Mouse (Mus musculus): ENCODE results near the gene Bhlhe41. TPM values are rescaled to one million over a fixed set of nuclear protein-coding genes. Genes with fewer than 3 reads are reported as not detected.

The Bhlhe41 gene
- polyA plus RNA-seq, 1 experiment from 2014 or later = 4.0 TPM

DNA sequence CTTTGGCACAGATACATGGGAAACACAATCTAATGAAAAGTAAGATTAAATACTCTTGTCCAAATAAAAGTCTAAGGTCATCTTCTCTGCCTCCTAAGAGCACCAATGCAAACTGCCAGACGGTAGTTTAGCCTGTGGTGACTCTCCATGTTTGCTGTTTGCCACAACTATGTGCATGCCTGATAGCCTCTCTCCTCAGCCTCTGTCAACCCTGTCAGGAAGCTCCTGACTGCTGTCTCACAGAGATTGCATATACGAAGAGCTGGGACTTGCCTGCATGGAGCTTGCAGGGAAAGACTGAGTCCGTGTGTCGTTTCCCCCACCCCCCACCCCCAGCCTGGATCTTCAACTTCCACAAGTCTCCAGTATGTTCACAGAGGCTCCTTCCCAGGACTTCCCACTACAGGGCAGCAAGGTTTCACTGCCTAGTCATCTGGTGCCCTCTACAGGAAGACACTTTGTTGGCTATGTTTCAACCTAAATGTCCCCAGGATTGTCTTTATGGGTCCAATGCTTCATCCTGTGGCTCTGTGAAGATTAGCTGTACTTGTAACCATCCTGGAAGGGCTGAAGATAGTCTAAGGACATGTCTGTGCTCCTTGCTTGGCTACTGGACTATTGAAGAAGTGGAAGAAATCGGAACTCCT, 41.6 kb downstream of the Bhlhe41 start:
- Histone ChIP-seq H3K27me3 (no peaks in the 10 kb centered on the region), H3K36me3 (no peaks in the 10 kb centered on the region), H3K4me3 (no peak overlapping the region), H3K4me1 (replicated peaks) (0 out of 2 replicates have a peak, but pooled peaks cover 5% of the 10 kb centered on the region), H3K27ac (no peak overlapping the region), H3K4me2 (no peak overlapping the region), H3K9ac (no peak overlapping the region), H3K9me3 (no peaks in the 10 kb centered on the region)
- 42% methylated on average over 5 of the region's 5 CpGs for WGBS
- ATAC-seq (ENCODE audit: low FRiP score) = no peak

DNA sequence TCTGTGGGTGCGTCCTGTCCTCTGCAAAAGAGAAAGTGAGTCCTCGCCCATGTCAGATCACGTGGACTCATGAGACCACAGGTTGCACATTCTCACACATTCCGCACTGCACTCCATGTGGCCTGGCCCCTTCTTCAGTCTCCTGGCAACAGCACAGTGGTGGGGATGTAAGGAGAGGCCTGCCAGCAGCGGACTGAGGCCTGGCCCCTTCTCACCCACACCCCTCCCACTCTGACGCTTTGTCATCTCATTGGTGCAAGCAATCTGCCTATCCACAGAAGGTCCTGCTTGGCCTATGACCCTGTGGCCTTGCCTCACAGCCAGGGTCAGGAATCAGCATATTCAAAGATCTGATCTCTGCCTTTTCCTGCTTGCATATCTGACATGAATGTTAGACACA, 42.3 kb downstream of the Bhlhe41 start:
- 21% methylated on average over 6 of the region's 6 CpGs for WGBS
- no peaks in the 10 kb centered on the region for H3K27me3 ChIP-seq
- no peak overlapping the region for H3K4me2 ChIP-seq
- 0 out of 2 replicates have a peak, but pooled peaks cover 5% of the 10 kb centered on the region for H3K4me1 ChIP-seq (replicated peaks)
- no peak overlapping the region for H3K27ac ChIP-seq
- ATAC-seq (ENCODE audit: low FRiP score) = peak; percentile 49; the same call in 1 of the 2 replicates
- no peaks in the 10 kb centered on the region for H3K9me3 ChIP-seq
- no peak overlapping the region for H3K4me3 ChIP-seq
- no peak overlapping the region for H3K9ac ChIP-seq
- H3K36me3 ChIP-seq = no peaks in the 10 kb centered on the region

DNA sequence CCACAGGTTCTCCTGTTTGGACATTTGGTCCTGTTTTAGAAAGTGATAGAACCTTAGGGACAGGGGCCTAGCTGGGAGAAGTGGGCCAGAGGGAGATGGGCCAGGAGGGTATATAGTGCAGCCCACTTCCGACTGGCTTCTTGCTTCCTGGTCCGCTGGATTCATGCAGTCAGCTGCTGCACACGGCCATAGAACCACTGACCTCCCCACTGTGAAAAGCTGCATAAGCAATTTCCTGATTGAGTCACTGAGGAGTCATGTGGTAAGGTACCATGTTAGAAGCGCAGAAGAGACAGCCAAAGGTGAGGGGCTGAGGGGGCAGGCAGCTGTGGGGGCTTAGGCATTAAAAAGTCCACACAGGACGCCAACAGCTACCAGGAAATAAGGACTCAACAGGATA, 43.1 kb downstream of the Bhlhe41 start:
- no peak overlapping the region for H3K4me3 ChIP-seq
- 76% methylated on average over 5 of the region's 5 CpGs for WGBS
- H3K27ac ChIP-seq = no peak overlapping the region
- no peaks in the 10 kb centered on the region for H3K9me3 ChIP-seq
- no peaks in the 10 kb centered on the region for H3K36me3 ChIP-seq
- H3K4me2 ChIP-seq = no peak overlapping the region
- no peaks in the 10 kb centered on the region for H3K27me3 ChIP-seq
- ATAC-seq (ENCODE audit: low FRiP score) = no peak
- 0 out of 2 replicates have a peak, but pooled peaks cover 5% of the 10 kb centered on the region for H3K4me1 ChIP-seq (replicated peaks)
- H3K9ac ChIP-seq = no peak overlapping the region

DNA sequence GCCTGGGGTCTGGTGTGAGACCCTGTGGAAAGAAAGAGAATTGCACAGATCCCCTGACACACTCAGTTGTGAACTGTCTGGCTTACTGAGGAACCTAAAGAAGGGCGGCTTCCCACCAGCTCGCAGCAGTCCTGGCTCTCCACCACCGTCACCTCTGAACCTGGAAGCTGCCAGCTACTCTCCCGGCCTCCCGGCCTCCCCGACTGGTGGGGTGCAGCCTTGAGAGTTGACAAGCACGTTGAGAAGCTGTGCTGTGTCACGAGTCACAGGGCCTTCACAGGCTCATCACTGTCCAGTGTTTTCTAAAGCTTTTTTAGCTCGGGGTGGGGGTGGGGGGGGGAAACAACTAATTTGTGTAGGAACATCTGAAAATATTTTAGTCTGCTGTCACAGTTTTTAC, 46.2 kb downstream of the Bhlhe41 start:
- H3K36me3 ChIP-seq = no peaks in the 10 kb centered on the region
- H3K4me1 ChIP-seq (replicated peaks) = 0 out of 2 replicates have a peak, but pooled peaks cover 5% of the 10 kb centered on the region
- WGBS = 84% methylated on average over 9 of the region's 9 CpGs
- no peak overlapping the region for H3K4me2 ChIP-seq
- ATAC-seq (ENCODE audit: low FRiP score) = no peak
- H3K9me3 ChIP-seq = no peaks in the 10 kb centered on the region
- H3K27ac ChIP-seq = no peak overlapping the region
- H3K9ac ChIP-seq = no peak overlapping the region
- H3K4me3 ChIP-seq = no peak overlapping the region
- H3K27me3 ChIP-seq = no peaks in the 10 kb centered on the region

DNA sequence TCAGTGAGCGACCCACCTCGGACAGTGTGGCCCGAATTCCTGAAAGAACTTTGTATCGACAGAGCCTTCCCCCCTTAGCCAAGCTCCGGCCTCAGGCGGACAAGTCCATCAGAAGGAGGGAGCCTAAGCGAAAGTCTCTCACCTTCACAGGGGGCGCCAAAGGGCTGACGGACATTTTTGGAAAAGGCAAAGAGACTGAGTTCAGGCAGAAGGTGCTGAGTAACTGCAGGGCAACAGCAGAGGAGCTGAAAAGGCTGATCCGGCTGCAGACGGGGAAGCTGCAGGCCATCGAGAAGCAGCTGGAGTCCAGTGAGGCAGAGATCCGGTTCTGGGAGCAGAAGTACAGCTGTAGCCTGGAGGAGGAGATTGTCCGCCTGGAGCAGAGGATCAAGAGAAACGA, 50.2 kb downstream of the Bhlhe41 start:
- H3K36me3 ChIP-seq = no peaks in the 10 kb centered on the region; the same call in 1 of the 2 replicates
- ATAC-seq (ENCODE audit: low FRiP score) = no peak
- 37% methylated on average over 15 of the region's 15 CpGs for WGBS

DNA sequence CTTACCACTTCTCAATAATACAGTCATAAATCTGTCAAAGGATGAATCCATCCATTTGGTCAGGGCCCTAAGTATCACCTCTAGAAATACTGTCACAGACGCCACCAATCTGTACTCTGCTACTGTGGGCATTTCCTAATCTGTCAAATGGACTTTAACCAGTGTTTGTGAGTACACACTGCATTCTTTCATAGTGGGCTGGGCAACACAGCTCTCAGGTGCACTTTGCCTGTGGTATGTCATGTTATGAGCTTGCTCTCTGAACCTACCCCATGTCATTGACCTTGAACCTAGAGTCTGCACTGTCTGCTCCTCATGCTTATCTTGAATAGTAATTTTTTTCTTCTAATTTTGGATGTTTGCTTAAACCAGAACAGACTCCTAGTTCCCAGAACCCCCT, 54.2 kb downstream of the Bhlhe41 start:
- ATAC-seq (ENCODE audit: low FRiP score) = no peak
- Histone ChIP-seq H3K4me1 (replicated peaks) (0 out of 2 replicates have a peak, but pooled peaks cover 1% of the 10 kb centered on the region), H3K4me2 (no peak overlapping the region), H3K9ac (no peak overlapping the region), H3K27me3 (no peaks in the 10 kb centered on the region), H3K4me3 (no peak overlapping the region), H3K27ac (no peak overlapping the region), H3K9me3 (no peaks in the 10 kb centered on the region), H3K36me3 (no peaks in the 10 kb centered on the region; the same call in 1 of the 2 replicates)
- 85% methylated on average over 1 of the region's 1 CpGs for WGBS

More for the DNA sequence above, 50.2 kb downstream of the Bhlhe41 start:
- no peak overlapping the region for H3K27ac ChIP-seq
- H3K4me1 ChIP-seq (replicated peaks) = no peaks in the 10 kb centered on the region
- no peaks in the 10 kb centered on the region for H3K9me3 ChIP-seq
- H3K4me2 ChIP-seq = no peak overlapping the region
- H3K9ac ChIP-seq = no peak overlapping the region
- no peaks in the 10 kb centered on the region for H3K27me3 ChIP-seq
- H3K4me3 ChIP-seq = no peak overlapping the region

DNA sequence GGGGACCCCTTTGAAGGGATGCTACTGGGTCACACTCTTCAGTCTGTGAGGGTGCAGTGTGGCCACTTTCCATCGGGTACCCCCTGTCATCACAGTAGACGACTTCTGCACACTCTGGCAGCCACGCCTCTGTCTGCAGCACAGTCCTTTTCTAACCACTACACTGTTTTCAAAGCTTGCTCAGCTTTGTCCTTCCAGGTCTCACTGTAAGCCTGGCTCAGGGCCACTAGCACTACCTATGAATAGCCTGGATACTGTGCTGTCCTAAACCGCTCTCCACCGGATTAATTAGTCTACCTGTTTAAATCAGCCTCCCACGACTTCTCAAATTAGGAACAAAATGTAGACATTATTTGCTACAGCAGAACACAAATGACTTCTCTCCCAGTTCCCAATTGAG, 55.3 kb downstream of the Bhlhe41 start:
- Histone ChIP-seq H3K9me3 (no peaks in the 10 kb centered on the region), H3K27me3 (no peaks in the 10 kb centered on the region), H3K27ac (no peak overlapping the region), H3K4me1 (replicated peaks) (peaks cover 4% of the 10 kb centered on the region; the same call in 1 of the 2 replicates), H3K36me3 (no peaks in the 10 kb centered on the region; the same call in 1 of the 2 replicates), H3K4me3 (no peak overlapping the region), H3K9ac (no peak overlapping the region), H3K4me2 (no peak overlapping the region)
- no peak for ATAC-seq (ENCODE audit: low FRiP score)
- WGBS = 90% methylated on average over 6 of the region's 6 CpGs

DNA sequence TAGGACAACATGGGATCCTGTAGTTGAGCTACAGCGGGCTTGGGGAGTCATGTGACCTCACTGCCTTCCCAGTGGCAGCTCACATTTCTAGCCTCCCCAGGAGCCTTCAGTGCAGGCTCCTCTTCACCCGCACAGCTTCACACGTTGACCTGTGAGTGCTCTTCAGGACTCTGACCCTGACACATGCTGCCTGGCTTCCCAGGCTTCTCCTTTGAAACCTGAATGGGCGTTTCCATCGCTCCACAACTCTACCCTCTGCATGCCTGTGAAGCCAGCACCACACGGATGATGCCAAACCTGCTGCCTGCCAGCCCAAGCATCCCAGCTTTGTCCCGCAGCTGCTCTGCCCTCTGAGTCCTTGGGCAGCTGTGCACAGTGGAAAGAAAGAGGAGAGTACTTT, 55.8 kb downstream of the Bhlhe41 start:
- WGBS = 87% methylated on average over 7 of the region's 7 CpGs
- no peak for ATAC-seq (ENCODE audit: low FRiP score)
- no peak overlapping the region for H3K4me3 ChIP-seq

More for the DNA sequence above, 55.8 kb downstream of the Bhlhe41 start:
- peaks cover 4% of the 10 kb centered on the region; the same call in 1 of the 2 replicates for H3K4me1 ChIP-seq (replicated peaks)
- no peak overlapping the region for H3K27ac ChIP-seq
- no peak overlapping the region for H3K4me2 ChIP-seq
- H3K9me3 ChIP-seq = no peaks in the 10 kb centered on the region
- H3K9ac ChIP-seq = no peak overlapping the region
- H3K36me3 ChIP-seq = no peaks in the 10 kb centered on the region; the same call in 1 of the 2 replicates
- H3K27me3 ChIP-seq = no peaks in the 10 kb centered on the region

Other genes starting within 250 kb of the Bhlhe41 start
- gene Tuba3b, start 249.8 kb downstream of the Bhlhe41 start, polyA plus RNA-seq (2015; fragmentation: Nextera tagmentation; extraction: Ambion mirVana) = not detected in 2 replicates
- gene Rassf8, start 118.8 kb downstream of the Bhlhe41 start, polyA plus RNA-seq (2015; fragmentation: Nextera tagmentation; extraction: Ambion mirVana) = 3.7 and 4.3 TPM in 2 replicates
- gene Sspn, start 66.1 kb upstream of the Bhlhe41 start, polyA plus RNA-seq (2015; fragmentation: Nextera tagmentation; extraction: Ambion mirVana) = 3.3 and 4.4 TPM in 2 replicates

All from hindbrain, embryonic 13.5 days (tissue).